In the genomic region with DNA sequence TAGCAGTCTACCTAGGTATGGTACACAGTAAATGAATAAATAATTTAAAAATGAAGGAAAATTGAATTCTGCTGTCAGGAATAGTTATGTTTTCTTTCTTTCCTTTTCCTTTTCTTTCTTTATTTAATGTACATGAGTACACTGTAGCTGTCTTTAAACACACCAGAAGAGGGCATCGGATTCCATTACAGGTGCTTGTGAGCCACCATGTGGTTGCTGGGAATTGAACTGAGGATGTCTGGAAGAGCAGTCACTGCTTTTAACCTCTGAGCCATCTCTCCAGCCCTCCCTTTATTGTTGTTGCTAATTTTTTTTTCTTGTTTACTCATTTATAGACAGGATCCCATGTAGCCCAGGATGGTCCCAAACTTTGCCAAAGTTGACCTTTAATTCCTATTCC, we compare ENCODE assay signal across 20 mouse cellular contexts. TPM values are rescaled to one million over a fixed set of nuclear protein-coding genes. Genes with fewer than 3 reads are reported as not detected.
DNase-seq lines count a peak whose midpoint lies in the region; ATAC-seq and TF ChIP-seq lines count a peak whose summit lies in the region.
"Had no signal": no experiment of that assay in that cellular context is flagged by ENCODE, and none has a peak within 500 bp of the region (broad histone marks: within the 10 kb centered on the region; RNA-seq: fewer than 3 reads in every experiment).

No protein-coding gene starts in this region.

- no peaks in the 10 kb centered on the region for H3K4me1 ChIP-seq in intestine, postnatal 0 days (replicated peaks; ENCODE audit: control insufficient read depth, insufficient read depth, low read length)
- no peaks in the 10 kb centered on the region for H3K4me1 ChIP-seq in intestine, embryonic 15.5 days (replicated peaks)
- peaks cover 13 to 14% of the 10 kb centered on the region in 2 experiments for H3K4me1 ChIP-seq in liver, embryonic 14.5 days (replicated peaks; ENCODE audit: control insufficient read depth in 2 of 2, insufficient read depth in 2 of 2, low read length in 1 of 2)
- H3K4me1 ChIP-seq in liver, postnatal 0 days (ENCODE audit: insufficient read depth): peaks cover 12% of the 10 kb centered on the region; the same call in 1 of the 2 replicates
- H3K4me1 ChIP-seq in E14TG2a.4 (replicated peaks; ENCODE audit: low read depth, low read length): peaks cover 91% of the 10 kb centered on the region
- H3K4me1 ChIP-seq in stomach, postnatal 0 days (replicated peaks; ENCODE audit: control insufficient read depth, insufficient read depth): no peaks in the 10 kb centered on the region
- H3K4me1 ChIP-seq: embryonic facial prominence, embryonic 13.5 days; hindbrain, embryonic 12.5 days had no signal

- 0 out of 2 replicates have a peak, but pooled peaks have one; percentile 20 for TF ChIP-seq CTCF in intestine, postnatal 0 days (IDR thresholded peaks at IDR 0.05; ENCODE audit: low read depth)
- TF ChIP-seq CTCF in liver, embryonic 14.5 days (IDR thresholded peaks at IDR 0.05; ENCODE audit: low read depth): peak; percentile 32
- no peak for TF ChIP-seq CTCF in liver, postnatal 0 days (IDR thresholded peaks at IDR 0.05; ENCODE audit: low read depth)
- no peak for TF ChIP-seq CTCF in E14TG2a.4 (conservative IDR thresholded peaks at IDR 0.05; ENCODE audit: low read length)
- TF ChIP-seq CTCF in stomach, postnatal 0 days (IDR thresholded peaks at IDR 0.05; ENCODE audit: low read depth): peak; percentile 14; the same call in 1 of the 2 replicates

- H3K4me3 ChIP-seq in intestine, postnatal 0 days (ENCODE audit: low read depth, low read length): no peak overlapping the region
- H3K4me3 ChIP-seq in intestine, embryonic 15.5 days (replicated peaks): no peak overlapping the region
- H3K4me3 ChIP-seq in liver, embryonic 14.5 days (ENCODE audit: insufficient read depth in 1 of 2, low read depth in 2 of 2, low read length in 2 of 2): no peak overlapping the region
- H3K4me3 ChIP-seq in liver, postnatal 0 days (ENCODE audit: low read depth, low read length): no peak overlapping the region
- 0 out of 2 replicates have a peak overlapping the region, but pooled peaks have one; percentile 5 for H3K4me3 ChIP-seq in E14TG2a.4 (replicated peaks; ENCODE audit: low read length)
- no peak overlapping the region for H3K4me3 ChIP-seq in stomach, postnatal 0 days (ENCODE audit: low read depth, low read length)
- H3K4me3 ChIP-seq: embryonic facial prominence, embryonic 13.5 days; forebrain, embryonic 12.5 days; heart, embryonic 10.5 days; hindbrain, embryonic 12.5 days had no signal

- ATAC-seq in intestine, postnatal 0 days: no peak
- ATAC-seq in intestine, embryonic 15.5 days: no peak
- no peak for ATAC-seq in liver, embryonic 14.5 days (ENCODE audit: insufficient read depth)
- ATAC-seq in liver, postnatal 0 days: no peak
- no peak for ATAC-seq in stomach, postnatal 0 days (ENCODE audit: low FRiP score, low TSS enrichment)
- ATAC-seq: activated CD4-positive, CD25-positive, alpha-beta regulatory T cell, adult 4 months; forebrain, embryonic 16.5 days had no signal

- no peaks in the 10 kb centered on the region for H3K9me3 ChIP-seq in intestine, postnatal 0 days (ENCODE audit: control insufficient read depth)
- no peaks in the 10 kb centered on the region for H3K9me3 ChIP-seq in intestine, embryonic 15.5 days
- no peaks in the 10 kb centered on the region for H3K9me3 ChIP-seq in liver, embryonic 14.5 days (ENCODE audit: control insufficient read depth, low read length)
- H3K9me3 ChIP-seq in liver, postnatal 0 days (ENCODE audit: low read length): no peaks in the 10 kb centered on the region
- H3K9me3 ChIP-seq in E14TG2a.4 (ENCODE audit: low read length): no peaks in the 10 kb centered on the region
- no peaks in the 10 kb centered on the region for H3K9me3 ChIP-seq in stomach, postnatal 0 days (ENCODE audit: control insufficient read depth, low read length)
- H3K9me3 ChIP-seq: embryonic facial prominence, embryonic 13.5 days; forebrain, embryonic 12.5 days; heart, embryonic 10.5 days; hindbrain, embryonic 12.5 days had no signal

- no peaks in the 10 kb centered on the region for H3K27me3 ChIP-seq in intestine, postnatal 0 days (replicated peaks; ENCODE audit: control insufficient read depth, insufficient read depth, low read length)
- no peaks in the 10 kb centered on the region for H3K27me3 ChIP-seq in intestine, embryonic 15.5 days (replicated peaks)
- no peaks in the 10 kb centered on the region; the same call in 1 of the 2 replicates for H3K27me3 ChIP-seq in liver, embryonic 14.5 days (ENCODE audit: control insufficient read depth, insufficient read depth, low read length)
- H3K27me3 ChIP-seq in liver, postnatal 0 days (ENCODE audit: insufficient read depth, low read length): no peaks in the 10 kb centered on the region
- no peaks in the 10 kb centered on the region for H3K27me3 ChIP-seq in E14TG2a.4 (ENCODE audit: insufficient read depth, low read length)
- no peaks in the 10 kb centered on the region for H3K27me3 ChIP-seq in stomach, postnatal 0 days (ENCODE audit: control insufficient read depth, insufficient read depth, low read length)
- H3K27me3 ChIP-seq: embryonic facial prominence, embryonic 13.5 days; forebrain, embryonic 12.5 days had no signal

- H3K27ac ChIP-seq in intestine, postnatal 0 days (ENCODE audit: low read depth, low read length): no peak overlapping the region
- H3K27ac ChIP-seq in intestine, embryonic 15.5 days: no peak overlapping the region
- no peak overlapping the region for H3K27ac ChIP-seq in liver, embryonic 14.5 days
- no peak overlapping the region for H3K27ac ChIP-seq in liver, postnatal 0 days (ENCODE audit: low read depth)
- no peak overlapping the region for H3K27ac ChIP-seq in stomach, postnatal 0 days (replicated peaks)
- H3K27ac ChIP-seq: embryonic facial prominence, embryonic 13.5 days; forebrain, embryonic 12.5 days; heart, embryonic 10.5 days; hindbrain, embryonic 12.5 days had no signal

- DNase-seq in liver, embryonic 14.5 days (ENCODE audit: low read depth in 3 of 3, low spot score in 3 of 3): no peak
- DNase-seq in liver, postnatal 0 days: no peak
- no peak for DNase-seq in stomach, postnatal 0 days (ENCODE audit: low spot score)
- DNase-seq in urinary bladder, adult 2 months (ENCODE audit: low spot score): no peak
- DNase-seq: adrenal gland, postnatal 14 days; cerebellum, adult 18-20 months; cerebellum, adult 9-11 months; cerebellum, postnatal 36 days; gastrocnemius, postnatal 14 days; heart, postnatal 10 days; heart, postnatal 4 days had no signal

- H3K4me2 ChIP-seq in intestine, postnatal 0 days (replicated peaks; ENCODE audit: low read depth): no peak overlapping the region
- no peak overlapping the region for H3K4me2 ChIP-seq in intestine, embryonic 15.5 days (replicated peaks)
- no peak overlapping the region for H3K4me2 ChIP-seq in liver, embryonic 14.5 days (ENCODE audit: low read depth)
- no peak overlapping the region for H3K4me2 ChIP-seq in liver, postnatal 0 days (ENCODE audit: low read depth, low read length)
- H3K4me2 ChIP-seq in stomach, postnatal 0 days (replicated peaks; ENCODE audit: low read depth): no peak overlapping the region
- H3K4me2 ChIP-seq: embryonic facial prominence, embryonic 13.5 days; forebrain, embryonic 12.5 days; hindbrain, embryonic 12.5 days had no signal

- TF ChIP-seq EP300 in liver, embryonic 14.5 days (IDR thresholded peaks at IDR 0.05; ENCODE audit: low read depth): no peak
- TF ChIP-seq EP300 in liver, postnatal 0 days (IDR thresholded peaks at IDR 0.05; ENCODE audit: low read depth): no peak
- no peak for TF ChIP-seq EP300 in stomach, postnatal 0 days (optimal IDR thresholded peaks at IDR 0.05)

- 90% methylated on average over 1 of the region's 1 CpGs for WGBS in intestine, postnatal 0 days
- 80% methylated on average over 1 of the region's 1 CpGs for WGBS in intestine, embryonic 15.5 days
- WGBS in liver, embryonic 14.5 days (ENCODE audit: insufficient replicate concordance): 69% methylated on average over 1 of the region's 1 CpGs
- 86% methylated on average over 1 of the region's 1 CpGs for WGBS in liver, postnatal 0 days (ENCODE audit: insufficient replicate concordance)
- 95% methylated on average over 1 of the region's 1 CpGs for WGBS in stomach, postnatal 0 days

- no peak overlapping the region for H3K9ac ChIP-seq in intestine, postnatal 0 days (ENCODE audit: low read depth, low read length)
- H3K9ac ChIP-seq in intestine, embryonic 15.5 days: no peak overlapping the region
- H3K9ac ChIP-seq in liver, embryonic 14.5 days (replicated peaks): no peak overlapping the region
- H3K9ac ChIP-seq in liver, postnatal 0 days (replicated peaks): no peak overlapping the region
- H3K9ac ChIP-seq in stomach, postnatal 0 days (ENCODE audit: low read length): no peak overlapping the region
- H3K9ac ChIP-seq: embryonic facial prominence, embryonic 13.5 days; forebrain, embryonic 12.5 days; hindbrain, embryonic 12.5 days had no signal

- H3K36me3 ChIP-seq in intestine, postnatal 0 days (ENCODE audit: control insufficient read depth, insufficient read depth): no peaks in the 10 kb centered on the region
- H3K36me3 ChIP-seq in intestine, embryonic 15.5 days: no peaks in the 10 kb centered on the region
- H3K36me3 ChIP-seq in liver, embryonic 14.5 days (replicated peaks; ENCODE audit: control insufficient read depth, insufficient read depth, low read depth): no peaks in the 10 kb centered on the region
- H3K36me3 ChIP-seq in liver, postnatal 0 days (replicated peaks; ENCODE audit: insufficient read depth, low read length): no peaks in the 10 kb centered on the region
- H3K36me3 ChIP-seq in E14TG2a.4 (ENCODE audit: insufficient read depth, low read length): peaks cover 25% of the 10 kb centered on the region
- no peaks in the 10 kb centered on the region for H3K36me3 ChIP-seq in stomach, postnatal 0 days (ENCODE audit: control insufficient read depth, insufficient read depth, low read length)
- H3K36me3 ChIP-seq: embryonic facial prominence, embryonic 13.5 days; forebrain, embryonic 12.5 days; heart, embryonic 10.5 days; hindbrain, embryonic 12.5 days had no signal

RNA-seq across cellular contexts. Expression of gene Aff1, which starts 38.0 kb away (rescaled TPM):
- 5.8 and 6.8 TPM in 2 replicates for polyA plus RNA-seq in intestine, postnatal 0 days (2015; fragmentation: Nextera tagmentation; extraction: Ambion mirVana)
- polyA plus RNA-seq in intestine, embryonic 15.5 days (2015; fragmentation: Nextera tagmentation; extraction: Ambion mirVana): 5.3 TPM in 2 replicates
- polyA plus RNA-seq in liver, embryonic 14.5 days (2012; rRNA removed): 5.6 and 7.0 TPM in 2 replicates
- polyA plus RNA-seq in liver, embryonic 14.5 days (2014; fragmentation: Nextera tagmentation; extraction: Ambion mirVana): 17.1 and 19.2 TPM in 2 replicates
- polyA plus RNA-seq in liver, postnatal 0 days (2015; fragmentation: Nextera tagmentation; extraction: Ambion mirVana): 4.7 and 5.0 TPM in 2 replicates
- polyA plus RNA-seq in stomach, postnatal 0 days (2015; fragmentation: Nextera tagmentation; extraction: Ambion mirVana): 4.3 and 4.9 TPM in 2 replicates
- polyA plus RNA-seq in urinary bladder, adult 2 months (2012; rRNA removed): 9.4 and 22.0 TPM in 2 replicates

Comparison
In these comparisons a context has a peak if more than half of its experiments do, and no peak if none do; other contexts are left out.
1. CTCF ChIP-seq: peak in intestine, postnatal 0 days (single experiment), liver, embryonic 14.5 days (single experiment) and stomach, postnatal 0 days (single experiment); none in liver, postnatal 0 days (single experiment) and E14TG2a.4 (single experiment).